Mouse (Mus musculus) cerebellum, postnatal 10 days (tissue): Measurements from ENCODE around the gene Syt13.

Experiments
- DNase-seq, 2 experiments: peaks; one replicate each; pipeline ENCODE4 v3.0.0; 2021; ENCODE audit warnings: mixed read lengths in 2 of 2

Syt13 gene

GRCm38 (mm10) chr2:92914933-92915553 is at the start of gene Syt13:
Gene Syt13, plus strand, starts transcription at chr2:92915098.
- peak; percentile 80 to 82 for DNase-seq

DNA sequence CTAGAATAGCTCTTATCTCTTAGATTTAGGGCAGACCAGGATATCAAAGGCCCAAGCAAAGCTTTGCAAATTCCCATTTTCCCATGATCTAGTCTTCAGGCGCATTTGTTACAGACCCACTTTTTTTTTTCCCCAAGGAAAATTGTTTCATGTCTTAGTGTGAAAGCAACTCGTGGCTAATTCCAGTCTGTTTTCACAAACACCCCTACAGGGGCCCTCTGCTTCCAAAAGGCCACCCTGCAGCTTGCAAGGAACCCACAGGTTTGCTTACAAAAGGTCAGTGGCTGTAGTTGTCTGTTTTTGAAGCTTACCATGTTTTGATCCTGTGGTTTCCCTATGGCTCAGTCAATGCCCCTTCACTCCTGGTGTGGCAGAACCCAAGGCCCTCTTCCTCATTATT is 48.3 kb upstream of the Syt13 start:
- DNase-seq: no peak

- no peak for DNase-seq
These were observed 44.6 kb upstream of the Syt13 start for GRCm38 (mm10) chr2:92870139-92870836.

- no peak for DNase-seq
These were observed 43.7 kb upstream of the Syt13 start for GRCm38 (mm10) chr2:92871093-92871686.

DNA sequence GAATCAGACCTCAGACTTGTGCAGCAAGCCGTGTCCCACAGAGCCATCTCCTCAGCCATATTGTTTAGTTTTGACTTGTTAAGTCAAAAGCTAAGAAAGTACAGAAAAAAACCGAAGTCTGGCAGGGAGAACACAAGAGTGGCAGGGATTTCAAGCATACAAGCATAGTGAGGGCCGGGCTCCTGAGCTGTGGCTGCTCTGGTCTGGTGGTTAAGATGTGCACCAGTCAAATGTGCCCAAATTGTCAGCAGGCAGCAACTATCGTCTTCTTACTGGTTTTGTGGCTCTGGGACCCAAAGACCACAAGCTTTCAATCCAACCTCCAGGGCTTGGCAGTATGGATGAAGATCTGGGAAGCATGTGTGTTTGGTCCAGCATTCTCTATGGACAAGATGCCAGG is 42.2 kb upstream of the Syt13 start:
- DNase-seq: no peak

- no peak for DNase-seq
These were observed 40.3 kb upstream of the Syt13 start for GRCm38 (mm10) chr2:92874592-92874991.

DNA sequence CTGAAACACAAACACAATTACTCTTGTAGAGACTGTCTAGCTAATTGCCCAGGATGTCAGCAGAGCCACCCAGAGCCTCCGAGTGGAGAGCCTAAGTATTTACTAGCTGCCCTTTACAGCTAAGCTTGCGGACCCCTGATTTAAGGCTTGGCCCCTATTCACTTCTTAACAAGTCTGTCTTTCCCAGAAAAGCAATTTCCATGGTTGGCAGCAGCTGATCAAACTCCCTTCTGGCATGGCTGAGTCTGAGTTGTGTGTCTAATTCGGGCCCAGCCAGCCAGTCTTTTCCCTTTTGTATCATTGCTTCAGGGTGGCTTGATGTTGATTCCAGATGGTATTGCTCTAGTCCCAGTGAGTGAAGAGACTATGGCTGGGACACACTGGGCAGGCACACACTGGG is 37.4 kb upstream of the Syt13 start:
- no peak for DNase-seq

GRCm38 (mm10) chr2:92883039-92883911 is 31.6 kb upstream of the Syt13 start:
- DNase-seq: peak; percentile 82 to 85

DNA sequence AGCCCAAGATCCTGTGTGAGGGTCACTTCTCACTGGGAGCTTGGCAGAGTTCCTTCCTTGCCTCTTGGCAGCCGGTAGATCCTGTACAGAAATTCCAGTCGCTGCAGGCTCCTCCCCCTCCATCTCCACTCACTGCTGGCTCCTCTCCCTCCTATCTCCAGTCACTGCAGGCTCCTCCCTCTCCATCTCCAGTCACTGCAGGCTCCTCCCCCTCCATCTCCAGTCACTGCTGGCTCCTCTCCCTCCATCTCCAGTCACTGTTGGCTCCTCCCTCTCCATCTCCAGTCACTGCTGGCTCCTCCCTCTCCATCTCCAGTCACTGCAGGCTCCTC is 31.0 kb upstream of the Syt13 start:
- peak; percentile 52 to 58 for DNase-seq

DNA sequence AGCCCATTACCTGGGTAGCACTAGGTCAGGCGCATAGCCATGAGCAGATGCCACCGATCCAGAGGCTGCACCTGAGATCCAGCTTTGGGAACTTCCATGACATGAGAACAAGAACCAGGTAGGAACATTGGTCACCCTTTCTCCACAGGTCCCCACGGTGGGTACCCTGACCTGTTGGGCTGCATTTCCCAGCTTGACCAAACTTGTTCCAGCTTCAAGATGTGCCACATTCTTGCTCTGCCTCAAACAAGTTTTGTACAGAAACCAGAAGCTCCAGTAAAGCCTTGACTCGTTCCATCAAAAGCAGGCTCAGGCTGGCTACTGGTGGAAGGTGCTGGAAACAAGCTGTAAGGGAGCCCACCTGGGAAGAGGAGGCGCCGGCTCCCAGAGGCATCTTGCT is 29.9 kb upstream of the Syt13 start:
- no peak for DNase-seq

GRCm38 (mm10) chr2:92886862-92887261 is 28.0 kb upstream of the Syt13 start:
- no peak for DNase-seq

- DNase-seq: no peak
These were observed 22.4 kb upstream of the Syt13 start for GRCm38 (mm10) chr2:92892524-92892923.

- DNase-seq: no peak
These were observed 11.2 kb upstream of the Syt13 start for GRCm38 (mm10) chr2:92903650-92904049.

GRCm38 (mm10) chr2:92904307-92904859 is 10.5 kb upstream of the Syt13 start:
- peak; percentile 78 to 89 for DNase-seq

DNA sequence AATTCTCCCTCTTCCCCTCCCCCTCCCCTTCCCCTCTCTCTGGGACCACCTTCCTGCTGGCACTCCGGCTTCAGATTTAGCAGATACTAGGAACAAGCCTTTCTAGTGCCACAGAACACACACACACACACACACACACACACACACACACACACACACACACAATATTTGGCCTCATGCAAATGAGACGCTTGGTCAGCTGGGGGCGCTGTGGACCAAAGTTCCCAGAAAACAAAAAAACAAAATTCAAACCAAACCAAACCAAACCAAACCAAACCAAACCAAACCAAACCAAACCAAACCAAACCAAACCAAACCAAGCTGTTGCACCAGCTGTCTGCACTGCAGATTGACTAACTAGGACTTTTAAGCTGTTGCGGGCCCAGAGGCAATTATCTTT is 4.5 kb upstream of the Syt13 start:
- DNase-seq: peak; percentile 69 to 82

DNA sequence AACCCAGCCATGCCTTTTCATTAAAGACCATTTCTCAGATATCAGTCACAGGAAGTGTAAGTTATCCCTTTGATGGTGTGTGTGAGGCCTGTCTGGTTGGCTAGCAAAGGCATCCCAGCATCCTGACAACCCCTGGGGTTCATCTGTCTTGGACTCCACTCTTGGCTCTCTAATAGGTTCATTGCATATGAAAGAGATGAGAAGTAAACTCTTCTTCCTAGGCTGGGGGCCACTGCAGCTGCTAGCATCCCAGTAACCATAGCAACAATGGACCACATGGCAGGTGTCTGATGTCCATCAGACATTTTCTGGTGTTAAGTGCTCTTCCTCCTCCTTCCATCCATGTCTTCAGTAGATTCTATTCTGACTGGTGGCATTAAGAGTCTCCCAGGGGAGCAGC is 2.6 kb upstream of the Syt13 start:
- DNase-seq: no peak

GRCm38 (mm10) chr2:92913295-92913694 is 1.6 kb upstream of the Syt13 start:
- DNase-seq: no peak

DNA sequence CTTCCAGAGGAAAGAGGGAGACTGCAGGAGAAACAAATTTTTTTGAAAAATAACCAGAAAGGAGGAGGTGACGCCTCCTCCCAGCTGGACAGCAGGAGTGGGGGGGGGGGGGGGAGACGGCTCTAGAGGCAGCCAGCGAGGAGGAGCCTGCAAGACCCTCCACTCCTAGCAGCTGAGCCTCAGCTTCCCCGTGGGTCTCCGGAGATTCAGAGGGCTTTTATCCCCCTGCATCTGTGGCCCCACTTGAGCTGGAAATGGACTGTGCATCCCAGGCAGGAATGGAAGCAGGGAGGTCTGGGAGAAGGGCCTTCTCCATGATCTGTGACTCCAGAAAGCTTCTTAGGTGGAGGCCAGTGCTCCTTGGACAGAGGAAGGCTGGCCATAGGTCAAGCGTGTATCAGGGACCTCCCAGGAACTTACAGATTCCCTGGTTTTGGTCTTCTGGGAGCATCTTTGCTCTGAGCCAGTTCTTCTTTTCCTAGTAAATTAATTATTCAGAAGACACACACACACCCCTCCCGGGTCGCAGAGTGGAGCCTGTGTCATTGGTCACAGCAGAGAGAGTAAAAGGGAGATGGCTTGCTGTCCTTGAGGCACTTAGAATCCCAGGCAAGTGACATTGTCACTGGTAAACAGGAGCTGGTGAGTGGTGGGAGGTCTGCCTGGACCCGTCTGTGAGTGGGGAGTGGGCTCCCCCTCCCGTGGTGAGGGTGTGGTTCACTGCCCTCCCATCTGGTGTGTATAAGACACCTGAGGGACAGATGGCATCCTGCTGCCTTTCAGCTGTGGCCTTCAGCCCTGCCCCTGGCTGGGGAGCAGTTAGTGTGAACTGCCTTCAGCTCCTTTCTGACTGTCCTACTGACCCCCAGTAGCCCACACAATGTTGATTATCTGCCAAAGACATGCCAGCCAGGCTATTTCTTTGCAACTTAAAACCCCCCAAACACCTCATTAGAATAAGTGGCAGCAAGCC is 1.0 kb downstream of the Syt13 start:
- DNase-seq: peak; percentile 48 to 49

DNA sequence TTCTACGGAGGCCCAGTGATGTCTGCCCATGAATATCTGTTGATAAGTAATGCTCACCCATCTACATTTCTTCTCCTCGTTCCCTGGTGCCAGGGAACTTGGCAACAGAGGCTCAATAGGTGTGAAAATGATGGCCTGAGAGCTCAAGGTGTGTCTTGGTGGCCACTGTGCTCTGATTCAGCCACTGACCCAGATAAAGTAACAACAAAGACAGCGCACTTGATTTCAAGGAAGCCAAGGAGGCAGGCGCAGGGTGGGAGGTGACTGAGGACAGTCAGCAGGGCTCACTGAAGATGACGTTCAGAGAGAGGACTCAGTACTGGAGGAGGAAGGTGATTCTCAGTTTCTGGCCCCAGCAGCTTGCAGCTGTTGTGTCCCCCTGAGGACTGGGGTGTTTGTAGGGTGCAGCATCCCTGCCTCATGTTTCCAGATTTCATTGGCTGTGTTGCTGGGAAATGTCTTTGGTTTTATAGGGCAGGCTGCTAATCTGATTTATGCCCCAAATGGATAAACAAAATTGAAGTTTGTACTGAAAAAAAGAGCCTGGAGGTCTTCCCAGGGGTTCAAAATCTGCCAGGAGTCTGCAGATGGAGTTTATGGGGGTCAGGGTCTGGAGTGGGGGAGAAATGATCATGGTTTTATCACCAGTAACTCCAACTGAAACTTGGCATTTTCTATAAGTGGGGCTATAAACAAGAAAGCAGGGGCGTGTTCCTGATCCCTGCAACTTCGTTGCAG is 2.7 kb downstream of the Syt13 start:
- DNase-seq: no peak

DNA sequence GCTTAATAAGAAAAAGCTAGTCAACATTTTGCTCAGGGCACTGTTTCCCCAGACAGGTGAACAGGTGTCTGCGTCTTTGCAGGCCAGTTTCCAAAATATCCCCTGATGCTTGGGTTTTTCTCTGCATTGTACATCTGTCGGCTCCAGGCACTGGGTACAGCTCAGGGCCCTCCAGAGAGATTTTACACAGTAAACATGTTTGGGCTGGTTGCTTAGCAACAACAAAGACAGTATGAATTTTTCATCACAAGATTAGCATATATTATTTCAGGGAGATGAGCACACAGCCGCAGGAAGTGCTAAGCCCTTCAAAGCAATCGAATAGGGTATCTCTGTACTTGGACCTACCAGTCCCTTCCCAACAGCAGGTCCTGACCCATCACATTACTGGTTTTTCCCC is 5.8 kb downstream of the Syt13 start:
- no peak for DNase-seq

GRCm38 (mm10) chr2:92924677-92925259 is 9.9 kb downstream of the Syt13 start:
- no peak for DNase-seq
